ENCODE assay signal across 8 mouse cellular contexts in the genomic region with DNA sequence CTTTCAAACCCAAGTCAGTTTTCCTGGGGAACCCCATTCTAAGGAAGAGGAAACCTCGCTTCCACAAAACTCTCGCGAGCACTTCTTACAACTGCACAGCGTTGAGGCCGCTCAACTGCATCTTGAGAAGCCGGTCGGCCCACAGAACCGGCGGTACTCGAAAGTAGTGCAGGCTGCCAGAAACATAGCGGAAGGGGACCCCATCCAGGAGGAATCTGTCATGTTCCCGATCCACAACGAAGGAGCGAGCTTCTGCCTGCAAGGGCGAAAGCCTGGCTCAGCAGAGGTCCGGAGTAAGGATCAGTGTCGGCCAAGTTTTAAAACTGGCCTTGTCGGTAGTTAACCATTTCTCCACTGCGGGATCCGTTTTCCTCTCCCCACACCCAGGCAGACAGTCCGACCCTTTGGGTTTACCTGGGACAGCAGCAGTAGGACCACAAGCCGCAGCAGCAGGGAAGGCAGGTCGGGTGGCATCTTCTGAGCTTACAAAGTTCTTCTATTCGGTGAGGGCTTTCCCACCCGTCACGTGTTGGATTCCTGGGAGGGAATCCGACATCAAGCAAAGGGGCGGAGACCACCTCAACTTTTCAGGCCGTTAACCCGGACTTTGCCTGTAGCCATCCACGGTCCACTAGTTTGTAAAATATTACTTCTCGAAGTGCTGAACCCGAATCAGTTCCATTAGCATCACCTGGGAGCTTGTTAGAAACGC. TPM values are rescaled to one million over a fixed set of nuclear protein-coding genes. Genes with fewer than 3 reads are reported as not detected.
DNase-seq lines count a peak whose midpoint lies in the region; ATAC-seq and TF ChIP-seq lines count a peak whose summit lies in the region.

No protein-coding gene starts in this region.

- H3K27ac ChIP-seq in ES-E14 (ENCODE audit: insufficient read depth, low read depth, low read length, poor library complexity, severe bottlenecking), result no peak overlapping the region
- H3K27ac ChIP-seq in forebrain, embryonic 14.5 days (ENCODE audit: low read depth, low read length), result no peak overlapping the region
- H3K27ac ChIP-seq in liver, embryonic 14.5 days, result no peak overlapping the region

- no peak for TF ChIP-seq EP300 in liver, embryonic 14.5 days (IDR thresholded peaks at IDR 0.05; ENCODE audit: low read depth)

- in situ Hi-C loops in ES-E14 (cut with MboI; ENCODE audit: low sequenced_read_pairs in 2 of 2, unreplicated experiment in 2 of 2), result no loop called here

- peak overlapping the region; percentile 95 for H3K4me2 ChIP-seq in forebrain, embryonic 14.5 days (ENCODE audit: low read length)
- peak overlapping the region; percentile 75 for H3K4me2 ChIP-seq in liver, embryonic 14.5 days (ENCODE audit: low read depth)

- TF ChIP-seq CTCF in liver, embryonic 14.5 days (IDR thresholded peaks at IDR 0.05; ENCODE audit: low read depth), result no peak

- DNase-seq in ES-E14 (ENCODE audit: low read depth, low spot score), result no peak
- DNase-seq in adrenal gland, adult 2 months, result peak; percentile 69
- DNase-seq in forebrain, embryonic 14.5 days (ENCODE audit: low spot score), result no peak
- peak; percentile 54 for DNase-seq in induced T-regulatory cell, adult 2 months (ENCODE audit: low read depth)
- no peak for DNase-seq in liver, embryonic 14.5 days (ENCODE audit: low read depth in 3 of 3, low spot score in 3 of 3)
- DNase-seq in neural tube, embryonic 10.5 days (ENCODE audit: extremely low spot score, low spot score), result peak; percentile 25
- DNase-seq in layer of hippocampus, adult 11-12 months (ENCODE audit: low spot score), result no peak

- peaks cover 15% of the 10 kb centered on the region for H3K36me3 ChIP-seq in ES-E14 (ENCODE audit: control insufficient read depth, insufficient read depth, low read length, poor library complexity, severe bottlenecking)
- H3K36me3 ChIP-seq in forebrain, embryonic 14.5 days (ENCODE audit: control insufficient read depth, insufficient read depth, low read length), result peaks cover 23% of the 10 kb centered on the region
- peaks cover 17% of the 10 kb centered on the region for H3K36me3 ChIP-seq in liver, embryonic 14.5 days (replicated peaks; ENCODE audit: control insufficient read depth, insufficient read depth, low read depth)

- WGBS in forebrain, embryonic 14.5 days, result 20% methylated on average over 34 of the region's 34 CpGs
- WGBS in liver, embryonic 14.5 days (ENCODE audit: insufficient replicate concordance), result 19% methylated on average over 34 of the region's 34 CpGs

- ATAC-seq in forebrain, embryonic 14.5 days, result no peak
- no peak for ATAC-seq in liver, embryonic 14.5 days (ENCODE audit: insufficient read depth)
- ATAC-seq in cerebellum, adult (ENCODE audit: insufficient number of reproducible peaks, low FRiP score, low TSS enrichment), result no peak

- no peaks in the 10 kb centered on the region for H3K27me3 ChIP-seq in forebrain, embryonic 14.5 days (replicated peaks; ENCODE audit: control insufficient read depth, insufficient read depth, low read length)
- no peaks in the 10 kb centered on the region for H3K27me3 ChIP-seq in liver, embryonic 14.5 days (ENCODE audit: control insufficient read depth, insufficient read depth, low read length)

- peaks cover 8 to 9% of the 10 kb centered on the region in 2 experiments for H3K4me1 ChIP-seq in ES-E14 (ENCODE audit: control insufficient read depth in 2 of 2, insufficient read depth in 2 of 2, low read length in 2 of 2, poor library complexity in 1 of 2)
- H3K4me1 ChIP-seq in forebrain, embryonic 14.5 days (ENCODE audit: control insufficient read depth, insufficient read depth, low read length), result peaks cover 15% of the 10 kb centered on the region
- H3K4me1 ChIP-seq in liver, embryonic 14.5 days (replicated peaks; ENCODE audit: control insufficient read depth in 2 of 2, insufficient read depth in 2 of 2, low read length in 1 of 2), result peaks cover 41 to 48% of the 10 kb centered on the region in 2 experiments

- H3K9ac ChIP-seq in ES-E14 (ENCODE audit: insufficient read depth, low read depth, low read length, poor library complexity, severe bottlenecking), result peak overlapping the region; percentile 80
- peak overlapping the region; percentile 43 for H3K9ac ChIP-seq in forebrain, embryonic 14.5 days (ENCODE audit: low read length)
- peak overlapping the region; percentile 71 for H3K9ac ChIP-seq in liver, embryonic 14.5 days (replicated peaks)

- H3K4me3 ChIP-seq in ES-E14 (ENCODE audit: insufficient read depth in 1 of 2, low read depth in 1 of 2, low read length in 2 of 2, poor library complexity in 1 of 2, severe bottlenecking in 1 of 2), result peak overlapping the region; percentile 51 to 68
- H3K4me3 ChIP-seq in forebrain, embryonic 14.5 days (ENCODE audit: low read depth, low read length), result peak overlapping the region; percentile 18
- peak overlapping the region; percentile 77 to 82 for H3K4me3 ChIP-seq in liver, embryonic 14.5 days (ENCODE audit: insufficient read depth in 1 of 2, low read depth in 2 of 2, low read length in 2 of 2)

- no peaks in the 10 kb centered on the region for H3K9me3 ChIP-seq in ES-E14 (ENCODE audit: control insufficient read depth, insufficient read depth, low read depth, low read length)
- no peaks in the 10 kb centered on the region for H3K9me3 ChIP-seq in forebrain, embryonic 14.5 days (replicated peaks; ENCODE audit: control insufficient read depth, low read length)
- H3K9me3 ChIP-seq in liver, embryonic 14.5 days (ENCODE audit: control insufficient read depth, low read length), result no peaks in the 10 kb centered on the region

TF ChIP-seq in ES-E14, 5 proteins besides CTCF, POLR2A, EP300 and RAD21:
- TF ChIP-seq ZNF384 (IDR thresholded peaks at IDR 0.05; ENCODE audit: low read depth, low read length), result no peak
- peak; percentile 7; the same call in 1 of the 2 replicates for TF ChIP-seq CHD2 (IDR thresholded peaks at IDR 0.05; ENCODE audit: low read depth, low read length)

RNA-seq across cellular contexts. Expression of gene Glb1l, which starts 1.5 kb away (rescaled TPM):
- total RNA-seq in ES-E14 (2012; rRNA removed), result 5.8 and 7.6 TPM in 2 replicates
- 10 to 100 TPM; 16.0 to 23.1 TPM for total RNA-seq in adrenal gland, adult 2 months (2021)
- polyA plus RNA-seq in adrenal gland, adult 2 months (2012; rRNA removed), result 7.4 and 7.7 TPM in 2 replicates
- polyA plus RNA-seq in forebrain, embryonic 14.5 days (2014; fragmentation: Nextera tagmentation; extraction: Ambion mirVana), result 13.0 and 14.3 TPM in 2 replicates
- 4.0 and 4.9 TPM in 2 replicates for polyA plus RNA-seq in liver, embryonic 14.5 days (2012; rRNA removed)
- 3.2 and 4.3 TPM in 2 replicates for polyA plus RNA-seq in liver, embryonic 14.5 days (2014; fragmentation: Nextera tagmentation; extraction: Ambion mirVana)

RNA-seq across cellular contexts. Expression of gene Stk16, which starts 1.5 kb away (rescaled TPM):
- total RNA-seq in ES-E14 (2012; rRNA removed), result 63.6 and 103 TPM in 2 replicates
- 100 to 1,000 TPM; 106 to 109 TPM for total RNA-seq in adrenal gland, adult 2 months (2021)
- polyA plus RNA-seq in adrenal gland, adult 2 months (2012; rRNA removed), result 228 and 249 TPM in 2 replicates
- 116 and 130 TPM in 2 replicates for polyA plus RNA-seq in forebrain, embryonic 14.5 days (2014; fragmentation: Nextera tagmentation; extraction: Ambion mirVana)
- polyA plus RNA-seq in liver, embryonic 14.5 days (2012; rRNA removed), result 76.3 and 93.3 TPM in 2 replicates
- 61.8 and 66.1 TPM in 2 replicates for polyA plus RNA-seq in liver, embryonic 14.5 days (2014; fragmentation: Nextera tagmentation; extraction: Ambion mirVana)

RNA-seq across cellular contexts. Expression of gene Tuba4a, which starts 10.5 kb away (rescaled TPM):
- total RNA-seq in ES-E14 (2012; rRNA removed), result 110 and 124 TPM in 2 replicates
- 10 to 100 TPM; 55.4 to 73.0 TPM for total RNA-seq in adrenal gland, adult 2 months (2021)
- 10.8 and 11.2 TPM in 2 replicates for polyA plus RNA-seq in adrenal gland, adult 2 months (2012; rRNA removed)
- 14.3 and 21.3 TPM in 2 replicates for polyA plus RNA-seq in forebrain, embryonic 14.5 days (2014; fragmentation: Nextera tagmentation; extraction: Ambion mirVana)
- polyA plus RNA-seq in liver, embryonic 14.5 days (2012; rRNA removed), result 155 and 168 TPM in 2 replicates
- polyA plus RNA-seq in liver, embryonic 14.5 days (2014; fragmentation: Nextera tagmentation; extraction: Ambion mirVana), result 346 and 362 TPM in 2 replicates

RNA-seq across cellular contexts. Expression of gene Atg9a, which starts 17.1 kb away (rescaled TPM):
- total RNA-seq in ES-E14 (2012; rRNA removed), result 17.2 and 24.4 TPM in 2 replicates
- 10 to 100 TPM; 41.7 to 44.5 TPM for total RNA-seq in adrenal gland, adult 2 months (2021)
- 78.5 and 89.9 TPM in 2 replicates for polyA plus RNA-seq in adrenal gland, adult 2 months (2012; rRNA removed)
- polyA plus RNA-seq in forebrain, embryonic 14.5 days (2014; fragmentation: Nextera tagmentation; extraction: Ambion mirVana), result 25.5 and 34.1 TPM in 2 replicates
- 17.4 and 23.6 TPM in 2 replicates for polyA plus RNA-seq in liver, embryonic 14.5 days (2012; rRNA removed)
- polyA plus RNA-seq in liver, embryonic 14.5 days (2014; fragmentation: Nextera tagmentation; extraction: Ambion mirVana), result 16.4 and 18.3 TPM in 2 replicates

RNA-seq across cellular contexts. Expression of gene Ankzf1, which starts 17.2 kb away (rescaled TPM):
- 23.0 and 42.5 TPM in 2 replicates for total RNA-seq in ES-E14 (2012; rRNA removed)
- total RNA-seq in adrenal gland, adult 2 months (2021), result 10 to 100 TPM; 14.1 to 14.4 TPM
- 11.5 and 13.3 TPM in 2 replicates for polyA plus RNA-seq in adrenal gland, adult 2 months (2012; rRNA removed)
- 16.3 and 16.9 TPM in 2 replicates for polyA plus RNA-seq in forebrain, embryonic 14.5 days (2014; fragmentation: Nextera tagmentation; extraction: Ambion mirVana)
- 6.3 and 7.6 TPM in 2 replicates for polyA plus RNA-seq in liver, embryonic 14.5 days (2012; rRNA removed)
- 4.8 and 7.2 TPM in 2 replicates for polyA plus RNA-seq in liver, embryonic 14.5 days (2014; fragmentation: Nextera tagmentation; extraction: Ambion mirVana)

Comparison
In these comparisons a context has a peak if more than half of its experiments do, and no peak if none do; other contexts are left out.
1. DNase-seq: peak in adrenal gland, adult 2 months (single experiment), induced T-regulatory cell, adult 2 months (single experiment) and neural tube, embryonic 10.5 days (single experiment); none in ES-E14 (single experiment), forebrain, embryonic 14.5 days (single experiment), liver, embryonic 14.5 days (0 of 3) and layer of hippocampus, adult 11-12 months (single experiment).
2. H3K4me3 ChIP-seq: peak in every context shown above with its lines; median percentile 80 in liver, embryonic 14.5 days; 60 in ES-E14; 18 in forebrain, embryonic 14.5 days.
3. Peak in every context shown above with its lines, with median percentiles within 50 percentile points of each other: H3K9ac ChIP-seq.